Mouse (Mus musculus) cerebellum, adult 11-12 months (tissue): ENCODE measurements at regions not wholly inside any gene's neighbourhood (a gene's known extent, or its start where the extent isn't known, plus 50 kb on each side); places are given as distances from the start of the nearest gene placed in this dataset.

Source experiments
- DNase-seq: peaks from one replicate; pipeline ENCODE4 v3.0.0; 2022

DNA sequence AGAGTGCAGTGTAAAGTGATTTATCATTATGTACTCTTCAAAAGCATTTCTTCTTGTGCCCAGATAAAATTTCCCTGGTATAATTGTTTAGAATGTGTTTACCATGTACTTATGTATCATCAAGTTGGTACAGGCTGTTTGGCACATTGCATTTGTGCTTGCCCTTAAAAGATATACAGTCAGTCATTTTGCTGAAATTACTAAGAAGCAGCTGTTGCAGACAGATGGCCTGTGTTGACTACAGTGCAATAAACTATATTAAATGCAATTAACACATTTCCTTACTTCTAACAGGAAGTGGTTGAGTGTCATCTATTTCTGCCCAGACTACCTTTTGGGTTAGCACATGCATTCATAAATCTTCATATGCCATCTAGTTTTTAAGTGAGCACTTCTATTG, 954.9 kb upstream of the 4931408C20Rik start:
- no peak for DNase-seq

DNA sequence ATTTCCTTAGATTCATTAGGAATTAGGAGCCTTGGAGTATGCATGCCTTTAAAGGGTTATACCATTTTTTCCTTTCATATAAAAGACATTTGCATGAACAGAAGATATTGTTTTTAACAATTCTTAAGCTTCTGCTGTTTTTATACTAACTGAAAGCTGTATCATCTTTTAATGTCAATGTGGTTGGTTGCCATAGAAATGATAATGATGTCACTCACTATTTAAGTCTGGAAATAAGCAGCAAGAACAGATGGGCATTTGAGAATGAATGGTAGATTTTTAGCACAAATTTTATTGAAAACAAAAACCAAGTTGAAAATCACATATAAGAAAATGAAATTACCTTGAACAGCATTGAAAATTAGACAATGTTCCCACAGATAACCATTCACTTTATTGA, 941.8 kb upstream of the 4931408C20Rik start:
- DNase-seq = no peak

DNA sequence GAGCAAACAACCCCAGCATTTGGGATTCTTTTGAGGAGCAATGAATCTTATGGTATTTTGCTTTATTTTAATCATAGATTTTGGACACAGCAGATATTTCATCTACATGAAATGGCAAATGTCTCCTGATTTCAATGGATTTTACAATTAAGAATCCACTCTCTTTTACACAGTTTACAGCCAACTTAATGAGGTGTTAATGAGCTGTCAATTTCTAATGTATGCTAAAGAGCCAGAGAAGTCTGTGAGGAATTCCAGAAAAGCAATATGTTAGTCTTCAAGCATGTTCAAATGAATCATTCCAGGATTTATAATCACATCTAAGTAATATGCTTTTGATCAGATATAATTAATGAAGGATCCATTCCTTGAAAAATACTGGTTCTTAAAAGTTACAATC, 929.0 kb upstream of the 4931408C20Rik start:
- DNase-seq = no peak

- DNase-seq = no peak
These were observed 921.3 kb upstream of the 4931408C20Rik start for GRCm38 (mm10) chr1:27608606-27609005.

DNA sequence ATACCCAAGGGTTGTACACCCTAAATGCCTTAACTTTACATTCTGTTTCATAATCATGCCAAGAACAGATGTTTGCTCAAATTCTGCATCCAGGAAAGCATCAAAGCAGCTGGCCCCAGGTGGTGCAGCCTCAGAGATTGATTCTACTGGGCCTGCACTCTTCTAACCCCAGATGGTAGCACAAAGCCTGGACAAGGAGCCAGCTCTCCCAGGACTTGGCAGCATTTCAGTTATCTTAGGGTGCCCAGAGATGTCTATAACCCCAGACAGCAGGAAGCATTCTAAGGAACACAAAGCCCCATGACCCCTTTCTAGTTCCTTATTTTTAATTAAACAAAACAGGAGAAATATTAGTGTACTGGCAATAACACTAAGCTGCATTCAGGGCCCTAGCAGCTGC, 891.5 kb upstream of the 4931408C20Rik start:
- DNase-seq = peak; percentile 31

DNA sequence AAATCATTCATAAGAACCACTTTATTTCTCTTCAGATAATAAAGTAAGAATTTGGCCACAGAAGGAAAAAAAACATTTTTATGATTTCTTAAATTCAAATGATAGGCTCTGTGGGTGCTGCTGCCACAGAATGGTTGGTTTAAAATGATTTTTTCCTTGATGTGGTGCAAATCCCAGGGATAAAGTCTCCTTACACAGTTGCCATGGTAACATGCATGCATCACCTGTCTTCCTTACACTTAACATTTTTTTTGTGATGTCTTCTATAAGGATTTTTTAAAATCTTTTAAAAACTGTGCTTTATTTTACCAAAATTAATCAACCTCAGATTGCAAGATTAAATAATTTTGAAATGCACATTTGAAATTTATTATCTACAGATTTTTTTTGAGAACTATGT, 872.2 kb upstream of the 4931408C20Rik start:
- no peak for DNase-seq

DNA sequence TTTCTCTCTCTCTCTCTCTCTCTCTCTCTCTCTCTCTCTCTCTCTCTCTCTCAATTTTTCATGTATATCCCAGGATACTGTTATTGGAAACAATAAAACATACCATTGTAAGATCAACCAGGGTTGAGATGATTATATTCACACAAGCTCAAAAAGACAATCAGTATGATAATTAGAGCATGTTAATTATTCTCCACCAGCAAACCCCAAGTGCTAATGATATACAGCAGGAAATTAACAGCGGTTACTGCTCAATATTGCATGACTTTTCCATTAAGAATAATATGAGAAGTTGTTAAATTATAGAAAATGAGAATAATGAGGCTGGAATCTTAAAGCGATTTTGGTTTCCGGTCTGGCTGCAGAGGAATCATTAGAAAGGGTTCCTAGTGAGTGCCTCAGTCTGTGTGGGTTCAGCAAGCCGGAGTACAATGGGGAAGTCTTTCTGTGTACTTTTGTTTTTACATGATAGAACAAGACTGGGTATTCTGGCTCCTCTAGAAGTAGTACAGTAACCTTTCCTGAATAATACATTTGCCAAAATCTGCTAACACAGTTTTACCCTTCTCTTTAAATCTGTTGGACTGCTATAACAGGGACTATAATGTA, 823.6 kb upstream of the 4931408C20Rik start:
- no peak for DNase-seq

- DNase-seq = no peak
These were observed 816.5 kb upstream of the 4931408C20Rik start for GRCm38 (mm10) chr1:27503807-27504206.

DNA sequence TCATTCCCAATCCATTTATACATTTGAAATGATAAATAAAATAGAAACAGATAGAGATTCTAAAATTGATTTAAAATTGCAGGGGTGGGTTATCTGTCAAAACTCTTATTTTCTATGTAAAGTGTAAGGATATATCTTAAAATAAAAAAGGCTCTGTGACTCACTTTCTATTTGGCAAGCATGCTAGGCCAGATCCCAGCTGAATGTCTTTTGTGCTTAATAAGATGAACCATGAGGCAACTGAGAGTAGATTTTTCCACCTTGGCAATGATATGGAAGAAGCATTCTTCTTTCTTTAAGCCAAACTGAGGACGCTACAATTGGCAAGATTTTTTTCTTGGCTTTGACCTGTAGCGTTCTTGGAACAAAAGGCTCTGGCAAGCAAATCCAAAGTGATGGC, 791.7 kb upstream of the 4931408C20Rik start:
- DNase-seq = no peak

DNA sequence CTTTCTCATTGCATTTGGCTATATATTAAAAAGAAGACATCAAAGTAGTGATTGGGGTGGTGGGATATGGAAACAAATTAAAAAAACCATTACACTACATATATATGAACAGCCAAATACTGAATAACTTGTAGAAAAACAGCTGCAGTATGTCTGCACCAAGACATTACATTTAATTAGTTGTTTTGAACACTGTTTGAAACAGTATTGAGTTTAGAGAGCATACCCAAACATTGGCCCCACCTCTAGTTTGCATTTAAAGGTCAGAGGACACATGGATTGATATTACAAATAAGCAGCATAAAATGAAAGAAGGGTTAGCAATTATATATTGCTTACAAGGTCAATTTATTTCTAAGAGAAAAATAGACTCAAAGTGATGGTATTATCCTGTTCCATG, 758.8 kb upstream of the 4931408C20Rik start:
- DNase-seq = no peak
